14 mouse cellular contexts compared by ENCODE assay signal in genomic region chrX:168429814-168430213, GRCm38 (mm10).
DNase-seq lines count a peak whose midpoint lies in the region; ATAC-seq and TF ChIP-seq lines count a peak whose summit lies in the region.
"Had no signal": no experiment of that assay in that cellular context is flagged by ENCODE, and none has a peak within 500 bp of the region (broad histone marks: within the 10 kb centered on the region; RNA-seq: fewer than 3 reads in every experiment).

No protein-coding gene starts in this region.

- H3K9me3 ChIP-seq in forebrain, postnatal 0 days (ENCODE audit: low read length) = no peaks in the 10 kb centered on the region
- no peaks in the 10 kb centered on the region for H3K9me3 ChIP-seq in forebrain, embryonic 11.5 days (ENCODE audit: control insufficient read depth, low read length)
- H3K9me3 ChIP-seq: liver, embryonic 13.5 days had no signal

- H3K27ac ChIP-seq in forebrain, postnatal 0 days (ENCODE audit: low read depth, low read length) = no peak overlapping the region
- H3K27ac ChIP-seq in forebrain, embryonic 11.5 days (ENCODE audit: low read depth, low read length) = no peak overlapping the region
- H3K27ac ChIP-seq: kidney, postnatal 0 days; liver, embryonic 13.5 days; macrophage; stomach, postnatal 0 days had no signal

- WGBS in forebrain, postnatal 0 days = 78% methylated on average over 4 of the region's 4 CpGs
- WGBS in forebrain, embryonic 11.5 days = 82% methylated on average over 4 of the region's 4 CpGs

- no peak overlapping the region for H3K4me2 ChIP-seq in forebrain, postnatal 0 days (ENCODE audit: low read depth)
- H3K4me2 ChIP-seq in forebrain, embryonic 11.5 days (ENCODE audit: low read depth, low read length, severe bottlenecking) = no peak overlapping the region
- H3K4me2 ChIP-seq: liver, embryonic 13.5 days had no signal

- no peak overlapping the region for H3K4me3 ChIP-seq in forebrain, postnatal 0 days (ENCODE audit: low read depth, low read length)
- H3K4me3 ChIP-seq in forebrain, embryonic 11.5 days (ENCODE audit: low read depth, low read length) = no peak overlapping the region
- H3K4me3 ChIP-seq: liver, embryonic 13.5 days had no signal

- H3K27me3 ChIP-seq in forebrain, postnatal 0 days (ENCODE audit: insufficient read depth, low read length) = no peaks in the 10 kb centered on the region
- H3K27me3 ChIP-seq in forebrain, embryonic 11.5 days (ENCODE audit: control insufficient read depth, insufficient read depth, low read length) = peaks cover 2% of the 10 kb centered on the region; the same call in 1 of the 2 replicates
- H3K27me3 ChIP-seq: liver, embryonic 13.5 days had no signal

- no peak overlapping the region for H3K9ac ChIP-seq in forebrain, postnatal 0 days
- H3K9ac ChIP-seq in forebrain, embryonic 11.5 days (ENCODE audit: low read length) = no peak overlapping the region
- H3K9ac ChIP-seq: liver, embryonic 13.5 days had no signal

- TF ChIP-seq CTCF in forebrain, postnatal 0 days (IDR thresholded peaks at IDR 0.05; ENCODE audit: low read depth) = no peak

- peak; percentile 33 for DNase-seq in forebrain, postnatal 0 days
- DNase-seq in forebrain, embryonic 11.5 days (ENCODE audit: low spot score) = no peak
- DNase-seq in cerebellum, postnatal 14 days = peak; percentile 77 to 81
- peak; percentile 22 for DNase-seq in layer of hippocampus, adult 9-10 months (ENCODE audit: low spot score)
- peak; percentile 41 for DNase-seq in right cerebral cortex, adult 18-20 months
- no peak for DNase-seq in spleen, postnatal 14 days (ENCODE audit: low spot score in 2 of 2)
- DNase-seq in heart, postnatal 4 days = no peak
- no peak for DNase-seq in natural killer cell, adult 2 months (ENCODE audit: low spot score in 2 of 2)
- DNase-seq: embryo, embryonic 11 days; heart, postnatal 10 days; liver, embryonic 13.5 days had no signal

- no peaks in the 10 kb centered on the region for H3K36me3 ChIP-seq in forebrain, postnatal 0 days (ENCODE audit: insufficient read depth)
- no peaks in the 10 kb centered on the region for H3K36me3 ChIP-seq in forebrain, embryonic 11.5 days (ENCODE audit: control insufficient read depth, insufficient read depth, low read length)
- H3K36me3 ChIP-seq: liver, embryonic 13.5 days had no signal

- ATAC-seq in forebrain, postnatal 0 days = peak; percentile 78; the same call in 1 of the 2 replicates
- no peak for ATAC-seq in forebrain, embryonic 11.5 days (replicated peaks; ENCODE audit: low FRiP score)

- H3K4me1 ChIP-seq in forebrain, postnatal 0 days (ENCODE audit: insufficient read depth) = no peaks in the 10 kb centered on the region
- H3K4me1 ChIP-seq in forebrain, embryonic 11.5 days (replicated peaks; ENCODE audit: control insufficient read depth, insufficient read depth, low read length) = no peaks in the 10 kb centered on the region
- H3K4me1 ChIP-seq: liver, embryonic 13.5 days had no signal

Comparison
In these comparisons a context has a peak if more than half of its experiments do, and no peak if none do; other contexts are left out.
1. DNase-seq: peak in forebrain, postnatal 0 days (single experiment), cerebellum, postnatal 14 days (2 of 2), layer of hippocampus, adult 9-10 months (single experiment) and right cerebral cortex, adult 18-20 months (single experiment); none in forebrain, embryonic 11.5 days (single experiment), spleen, postnatal 14 days (0 of 2), heart, postnatal 4 days (single experiment) and natural killer cell, adult 2 months (0 of 2).